Mouse (Mus musculus) midbrain, postnatal 0 days (tissue): ENCODE results near the gene AW822073. TPM values are rescaled to one million over a fixed set of nuclear protein-coding genes. Genes with fewer than 3 reads are reported as not detected.

Experiments used
- ATAC-seq: fragments of 200-750 bp; cut with Nextera tagmentation; 2 replicates; pipeline ENCODE4 v1.8.0; 2017; ENCODE audit warnings: moderate number of reproducible peaks, mild to moderate bottlenecking, moderate TSS enrichment, moderate library complexity; ENCODE audit not compliant: low FRiP score
- DNase-seq: peaks from one replicate; pipeline ENCODE4 v3.0.0-alpha.2; 2015; ENCODE audit warnings: low spot score
- H3K27ac ChIP-seq: fragments of 300-500 bp; sonication (generic); 2 replicates; pipeline ENCODE4 v1.5.1; 2014; ENCODE audit warnings: low read depth, mild to moderate bottlenecking, low read length, mixed read lengths
- H3K27me3 ChIP-seq: fragments of 300-500 bp; sonication (generic); 2 replicates; pipeline ENCODE4 v1.6.1; 2014; ENCODE audit warnings: low read length, control low read depth, mixed read lengths; ENCODE audit not compliant: insufficient read depth
- H3K36me3 ChIP-seq: fragments of 300-500 bp; sonication (generic); 2 replicates; pipeline ENCODE4 v1.6.1; 2014; ENCODE audit warnings: low read length, control low read depth, mixed read lengths; ENCODE audit not compliant: insufficient read depth
- H3K4me1 ChIP-seq: fragments of 300-500 bp; sonication (generic); 2 replicates; pipeline ENCODE4 v1.6.1; 2014; ENCODE audit warnings: mild to moderate bottlenecking, control low read depth, antibody characterized with exemption, low read length, mixed read lengths; ENCODE audit not compliant: insufficient read depth
- H3K4me2 ChIP-seq: fragments of 300-500 bp; sonication (generic); 2 replicates; pipeline ENCODE4 v1.6.1; 2014; ENCODE audit warnings: low read depth, mild to moderate bottlenecking, low read length, mixed read lengths; ENCODE audit not compliant: poor library complexity, severe bottlenecking
- H3K4me3 ChIP-seq: fragments of 300-500 bp; sonication (generic); 2 replicates; pipeline ENCODE4 v1.5.1; 2014; ENCODE audit warnings: low read depth, mild to moderate bottlenecking, low read length, moderate library complexity
- H3K9ac ChIP-seq: fragments of 300-500 bp; sonication (generic); replicated peaks from 2 replicates; pipeline ENCODE4 v1.6.1; 2014; ENCODE audit warnings: mild to moderate bottlenecking, low read length, moderate library complexity, mixed read lengths; ENCODE audit not compliant: poor library complexity, severe bottlenecking
- H3K9me3 ChIP-seq: fragments of 300-500 bp; sonication (generic); 2 replicates; pipeline ENCODE4 v1.6.1; 2016; ENCODE audit warnings: low read length, control low read depth
- CTCF ChIP-seq: IDR thresholded peaks from 2 replicates; pipeline ENCODE4 v1.5.1; 2016; ENCODE audit warnings: antibody characterized with exemption, mild to moderate bottlenecking
- WGBS: fragments of 180-500 bp; shearing (Covaris S2); extraction: QIAGEN DNeasy Blood & Tissue Kit; methylation state at CpG from one replicate; pipeline ENCODE4 v1.1.7; 2014; 5-methylcytosine and 5-hydroxymethylcytosine counted together
- polyA plus RNA-seq: library from polyadenylated mRNA; unstranded; fragments of >200 nt; fragmentation: Nextera tagmentation; extraction: Ambion mirVana; gene quantifications from 2 replicates; pipeline ENCODE4 v1.2.1, GENCODE M21; 2015
- total RNA-seq: library from RNA; depleted of rRNA; stranded (reverse); fragments of >200 nt; gene quantifications from 2 replicates; pipeline ENCODE4 v1.2.3, GENCODE M21; 2014; rRNA removed

AW822073 gene
- total and polyA plus RNA-seq, 2 experiments from 2014 or later = not detected

- no peaks in the 10 kb centered on the region for H3K27me3 ChIP-seq
- no peak overlapping the region for H3K9ac ChIP-seq
- H3K36me3 ChIP-seq = no peaks in the 10 kb centered on the region
- H3K4me3 ChIP-seq = no peak overlapping the region
- no peak overlapping the region for H3K27ac ChIP-seq
- H3K4me2 ChIP-seq = no peak overlapping the region
- no peaks in the 10 kb centered on the region for H3K4me1 ChIP-seq
- no peak for DNase-seq
- WGBS = 56% methylated on average over 1 of the region's 1 CpGs
- H3K9me3 ChIP-seq = no peaks in the 10 kb centered on the region
- TF ChIP-seq CTCF = no peak
- no peak for ATAC-seq
Observed at GRCm38 (mm10) chr10:58210514-58210913, 14.2 kb downstream of the AW822073 start.

- no peak for ATAC-seq
- H3K9me3 ChIP-seq = no peaks in the 10 kb centered on the region
- 77% methylated on average over 2 of the region's 2 CpGs for WGBS
- H3K4me3 ChIP-seq = no peak overlapping the region
- no peak overlapping the region for H3K9ac ChIP-seq
- no peak overlapping the region for H3K27ac ChIP-seq
- no peaks in the 10 kb centered on the region for H3K27me3 ChIP-seq
- no peak overlapping the region for H3K4me2 ChIP-seq
- no peak for TF ChIP-seq CTCF
- DNase-seq = no peak
- no peaks in the 10 kb centered on the region for H3K36me3 ChIP-seq
- no peaks in the 10 kb centered on the region for H3K4me1 ChIP-seq
Observed at GRCm38 (mm10) chr10:58209710-58210467, 14.8 kb downstream of the AW822073 start.

- no peak for TF ChIP-seq CTCF
- no peaks in the 10 kb centered on the region for H3K27me3 ChIP-seq
- H3K4me1 ChIP-seq = no peaks in the 10 kb centered on the region
- DNase-seq = no peak
- ATAC-seq = no peak
- no peak overlapping the region for H3K9ac ChIP-seq
- no peaks in the 10 kb centered on the region for H3K9me3 ChIP-seq
- H3K4me2 ChIP-seq = no peak overlapping the region
- H3K4me3 ChIP-seq = no peak overlapping the region
- WGBS = 88% methylated on average over 4 of the region's 4 CpGs
- no peak overlapping the region for H3K27ac ChIP-seq
- H3K36me3 ChIP-seq = no peaks in the 10 kb centered on the region
Observed at GRCm38 (mm10) chr10:58206639-58207404, 17.9 kb downstream of the AW822073 start.

- H3K36me3 ChIP-seq = no peaks in the 10 kb centered on the region
- no peaks in the 10 kb centered on the region for H3K27me3 ChIP-seq
- no peaks in the 10 kb centered on the region for H3K9me3 ChIP-seq
- H3K4me2 ChIP-seq = no peak overlapping the region
- H3K4me3 ChIP-seq = no peak overlapping the region
- H3K4me1 ChIP-seq = no peaks in the 10 kb centered on the region
- no peak overlapping the region for H3K27ac ChIP-seq
- ATAC-seq = no peak
- H3K9ac ChIP-seq = no peak overlapping the region
- WGBS = 47% methylated on average over 1 of the region's 1 CpGs
- no peak for TF ChIP-seq CTCF
- no peak for DNase-seq
Observed at GRCm38 (mm10) chr10:58205986-58206385, 18.7 kb downstream of the AW822073 start.

Other genes starting within 250 kb of the AW822073 start
- not detected in 2 replicates for gene Duxf3, start 7.7 kb upstream of the AW822073 start, total RNA-seq
- gene Duxf3, start 7.7 kb upstream of the AW822073 start, polyA plus RNA-seq = not detected in 2 replicates
- gene Gm4981, start 11.8 kb upstream of the AW822073 start, total RNA-seq = 0.22 TPM in 1 of 2 replicates, not detected in the other
- gene Gm4981, start 11.8 kb upstream of the AW822073 start, polyA plus RNA-seq = not detected in 2 replicates
- 41.1 and 41.3 TPM in 2 replicates for gene Gcc2, start 30.6 kb upstream of the AW822073 start, total RNA-seq
- gene Gcc2, start 30.6 kb upstream of the AW822073 start, polyA plus RNA-seq = 89.9 and 121 TPM in 2 replicates
- gene Lims1, start 98.5 kb upstream of the AW822073 start, total RNA-seq = 32.3 and 39.4 TPM in 2 replicates
- 41.3 and 44.0 TPM in 2 replicates for gene Lims1, start 98.5 kb upstream of the AW822073 start, polyA plus RNA-seq
- gene Ranbp2, start 222.0 kb upstream of the AW822073 start, total RNA-seq = 40.0 and 49.7 TPM in 2 replicates
- 9.6 and 12.5 TPM in 2 replicates for gene Ranbp2, start 222.0 kb upstream of the AW822073 start, polyA plus RNA-seq